Mouse (Mus musculus) stomach, postnatal 0 days (tissue): ENCODE results near the gene Lrguk.

ENCODE experiments used
- CTCF ChIP-seq: IDR thresholded peaks from 2 replicates; pipeline ENCODE4 v1.5.1; 2016; ENCODE audit warnings: antibody characterized with exemption, low read depth, mild to moderate bottlenecking, moderate library complexity
- EP300 ChIP-seq: optimal IDR thresholded peaks from 2 replicates; pipeline ENCODE3; 2016; ENCODE audit warnings: antibody characterized with exemption

GRCm38 (mm10) chr6:34110571-34110970, 81.3 kb downstream of the Lrguk start:
- TF ChIP-seq CTCF (no peak), EP300 (no peak)
